Mouse (Mus musculus) liver, adult 2 months (tissue): Measurements from ENCODE around the gene Galnt10. TPM values are rescaled to one million over a fixed set of nuclear protein-coding genes. Genes with fewer than 3 reads are reported as not detected.

Source experiments
- DNase-seq: peaks from one replicate; pipeline ENCODE4 v3.0.0-alpha.2; 2011; ENCODE audit warnings: low read depth, low spot score; ENCODE audit errors: extremely low read depth
- H3K27ac ChIP-seq: fragments of 200-500 bp; replicated peaks from 2 replicates; pipeline ENCODE4 v1.5.1; 2012; ENCODE audit warnings: low read depth, mild to moderate bottlenecking, control low read depth, inconsistent platforms, low read length; ENCODE audit not compliant: insufficient read depth
- H3K27me3 ChIP-seq: fragments of 200-500 bp; 2 replicates; pipeline ENCODE4 v1.6.1; 2012; ENCODE audit warnings: mild to moderate bottlenecking, moderate library complexity, low read length, inconsistent platforms; ENCODE audit not compliant: control insufficient read depth, insufficient read depth
- H3K36me3 ChIP-seq: fragments of 200-500 bp; 2 replicates; pipeline ENCODE4 v1.6.1; 2012; ENCODE audit warnings: low read length, inconsistent platforms; ENCODE audit not compliant: control insufficient read depth, insufficient read depth
- H3K4me1 ChIP-seq: fragments of 200-500 bp; 2 replicates; pipeline ENCODE4 v1.6.1; 2011; ENCODE audit warnings: low read length; ENCODE audit not compliant: control insufficient read depth, insufficient read depth
- H3K4me3 ChIP-seq: fragments of 200-500 bp; 2 replicates; pipeline ENCODE4 v1.5.1; 2011; ENCODE audit warnings: low read depth, mild to moderate bottlenecking, control low read depth, low read length, moderate library complexity; ENCODE audit not compliant: insufficient read depth
- H3K79me2 ChIP-seq: fragments of 200-500 bp; 2 replicates; pipeline ENCODE4 v1.6.1; 2012; ENCODE audit warnings: inconsistent platforms, mild to moderate bottlenecking, low read length, moderate library complexity; ENCODE audit not compliant: control insufficient read depth, insufficient read depth
- H3K9ac ChIP-seq: fragments of 200-500 bp; 2 replicates; pipeline ENCODE4 v1.6.1; 2012; ENCODE audit warnings: low read depth, mild to moderate bottlenecking, control low read depth, inconsistent platforms, low read length
- CTCF ChIP-seq: fragments of 200-500 bp; IDR thresholded peaks from 2 replicates; pipeline ENCODE4 v1.5.1; 2011; ENCODE audit warnings: low read depth, low read length, control low read depth
- POLR2A ChIP-seq: fragments of 200-500 bp; IDR thresholded peaks from 2 replicates; pipeline ENCODE4 v1.6.1; 2011; ENCODE audit warnings: low read length, control low read depth; ENCODE audit not compliant: insufficient read depth; ENCODE audit errors: extremely low read depth
- WGBS: fragments of 180-500 bp; shearing (Covaris S2); methylation state at CpG from one replicate; pipeline ENCODE4 v1.1.7; 2018; 5-methylcytosine and 5-hydroxymethylcytosine counted together
- polyA plus RNA-seq: library from polyadenylated mRNA; depleted of rRNA; stranded (reverse); fragments of >200 nt; gene quantifications from 2 replicates; pipeline ENCODE4 v1.2.3, GENCODE M21; 2012
- total RNA-seq: library from RNA; depleted of rRNA; stranded (reverse); fragments of >200 nt; gene quantifications from 2 replicates; pipeline ENCODE4 v1.2.3, GENCODE M21; 2014

The Galnt10 gene
- total and polyA plus RNA-seq, 2 experiments = 2.5 to 3.9 TPM

DNA sequence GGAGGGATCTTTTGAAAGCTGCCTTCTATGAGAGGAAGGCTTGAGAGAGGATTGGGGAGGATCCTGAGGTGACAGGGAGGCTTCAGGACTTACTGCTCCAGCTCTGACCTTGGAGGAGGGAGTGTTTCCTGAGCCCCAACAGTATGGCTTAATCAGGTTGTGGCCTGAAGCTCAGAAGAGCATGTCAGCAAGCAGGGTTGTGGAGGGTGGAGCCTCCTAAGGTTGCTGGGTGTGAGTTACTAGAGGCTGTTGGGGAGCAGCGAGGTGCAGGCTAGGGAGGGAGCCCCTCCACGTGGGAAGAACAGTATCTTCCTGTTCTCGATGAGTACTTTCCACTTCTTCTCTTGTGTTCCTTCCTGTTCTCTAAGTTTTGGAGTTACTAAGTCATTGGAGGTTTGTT lies 32.0 kb downstream of the Galnt10 start:
- Histone ChIP-seq H3K36me3 (no peaks in the 10 kb centered on the region), H3K27me3 (no peaks in the 10 kb centered on the region), H3K27ac (no peak overlapping the region), H3K4me3 (no peak overlapping the region), H3K4me1 (peaks cover 13% of the 10 kb centered on the region), H3K79me2 (0 out of 2 replicates have a peak, but pooled peaks cover 3% of the 10 kb centered on the region), H3K9ac (no peak overlapping the region)
- no peak for DNase-seq
- 74% methylated on average over 3 of the region's 3 CpGs for WGBS
- TF ChIP-seq POLR2A (no peak), CTCF (no peak)

DNA sequence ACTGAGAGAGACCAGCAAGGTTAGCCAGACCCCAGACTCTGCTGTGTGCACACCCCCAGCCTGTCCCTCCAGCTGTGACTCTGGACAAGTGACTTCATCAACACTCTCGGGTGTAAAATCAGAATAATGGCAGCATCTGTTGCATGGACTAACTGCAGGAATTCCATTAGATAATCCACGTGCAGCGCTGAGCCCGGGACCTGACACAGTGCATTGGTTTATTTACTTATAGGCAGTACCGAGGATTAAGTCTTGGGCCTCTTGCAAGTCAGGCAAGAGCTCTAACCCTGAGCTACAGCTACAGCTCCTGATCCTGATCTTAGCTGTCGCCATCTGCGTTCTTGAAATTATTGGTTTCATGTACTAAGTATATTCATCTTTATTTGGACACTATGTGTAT lies 37.3 kb downstream of the Galnt10 start:
- Histone ChIP-seq H3K79me2 (no peaks in the 10 kb centered on the region), H3K27ac (no peak overlapping the region), H3K4me3 (no peak overlapping the region), H3K36me3 (no peaks in the 10 kb centered on the region), H3K9ac (no peak overlapping the region), H3K27me3 (no peaks in the 10 kb centered on the region), H3K4me1 (peaks cover 4% of the 10 kb centered on the region)
- TF ChIP-seq CTCF (no peak), POLR2A (no peak)
- 85% methylated on average over 7 of the region's 7 CpGs for WGBS
- DNase-seq = no peak

DNA sequence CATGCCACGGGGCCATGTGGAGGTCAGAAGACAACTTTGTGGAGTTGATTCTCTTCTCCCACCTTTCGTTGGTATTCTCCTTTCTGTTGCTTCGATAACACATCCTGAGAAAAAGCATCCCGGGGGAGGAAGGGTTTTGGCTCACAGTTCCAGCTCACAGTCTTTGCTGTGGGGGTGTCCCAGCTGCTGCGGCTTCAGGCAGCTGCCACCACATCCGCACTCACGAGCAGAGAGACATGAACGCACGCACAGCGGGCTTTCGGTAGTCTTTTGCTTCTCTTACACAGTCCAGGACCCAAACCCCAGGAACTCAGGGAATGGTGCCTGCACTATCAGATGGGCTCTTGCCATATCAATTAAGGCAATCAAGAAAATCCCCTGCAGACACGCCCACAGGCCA lies 37.9 kb downstream of the Galnt10 start:
- Histone ChIP-seq H3K79me2 (no peaks in the 10 kb centered on the region), H3K4me1 (peaks cover 9% of the 10 kb centered on the region), H3K36me3 (no peaks in the 10 kb centered on the region), H3K27ac (no peak overlapping the region), H3K9ac (no peak overlapping the region), H3K4me3 (no peak overlapping the region), H3K27me3 (no peaks in the 10 kb centered on the region)
- TF ChIP-seq POLR2A (no peak), CTCF (no peak)
- 95% methylated on average over 12 of the region's 12 CpGs for WGBS
- no peak for DNase-seq

DNA sequence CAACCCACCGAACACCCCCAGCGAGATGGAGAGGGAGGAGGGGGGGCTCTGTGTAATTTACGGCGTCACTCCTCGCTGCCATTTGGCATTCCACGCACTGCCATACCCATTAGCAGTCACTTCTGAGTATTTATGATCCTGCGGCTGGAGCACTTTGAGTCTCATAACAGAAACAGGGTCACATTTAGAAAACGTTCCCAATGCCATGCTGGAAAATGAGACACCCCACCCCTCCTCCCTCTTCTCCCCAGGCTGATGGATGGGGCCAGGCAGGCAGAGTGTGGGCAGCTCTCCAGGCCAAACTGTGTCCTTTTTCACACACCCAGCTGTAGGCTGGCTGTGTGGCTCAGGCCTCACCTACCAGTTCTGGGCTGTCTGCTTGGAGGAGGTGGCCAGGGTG lies 38.7 kb downstream of the Galnt10 start:
- TF ChIP-seq POLR2A (no peak), CTCF (no peak)
- no peak for DNase-seq
- WGBS = 93% methylated on average over 8 of the region's 8 CpGs
- no peaks in the 10 kb centered on the region for H3K27me3 ChIP-seq
- no peaks in the 10 kb centered on the region for H3K79me2 ChIP-seq
- H3K9ac ChIP-seq = no peak overlapping the region
- H3K4me3 ChIP-seq = no peak overlapping the region
- no peaks in the 10 kb centered on the region for H3K36me3 ChIP-seq
- H3K4me1 ChIP-seq = peaks cover 15% of the 10 kb centered on the region
- no peak overlapping the region for H3K27ac ChIP-seq

DNA sequence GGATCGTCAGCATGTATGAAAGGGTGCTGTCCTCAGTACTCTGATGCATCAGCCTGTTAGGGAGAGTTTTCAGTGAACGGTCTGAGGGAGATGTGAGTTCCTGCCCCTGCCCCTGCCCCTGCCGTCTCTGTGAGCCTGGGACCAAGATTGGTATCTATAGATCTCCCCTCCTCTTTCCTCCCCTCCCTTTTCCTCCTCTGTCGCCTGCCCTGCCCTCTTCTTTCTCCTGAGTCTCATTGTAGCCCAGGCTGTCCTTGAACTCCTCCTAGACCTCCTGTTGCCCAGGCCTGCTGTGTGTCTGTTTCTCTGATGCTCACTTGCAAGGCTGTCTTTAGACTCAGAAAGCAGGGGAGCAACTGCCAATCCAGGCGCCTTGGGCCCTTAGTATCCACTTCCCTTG lies 39.6 kb downstream of the Galnt10 start:
- TF ChIP-seq POLR2A = no peak
- TF ChIP-seq CTCF = no peak
- H3K4me3 ChIP-seq = no peak overlapping the region
- H3K27me3 ChIP-seq = no peaks in the 10 kb centered on the region
- H3K79me2 ChIP-seq = no peaks in the 10 kb centered on the region
- no peak for DNase-seq
- no peaks in the 10 kb centered on the region for H3K36me3 ChIP-seq
- no peak overlapping the region for H3K9ac ChIP-seq
- peaks cover 16% of the 10 kb centered on the region for H3K4me1 ChIP-seq
- whole genome bisulfite sequencing = 74% methylated on average over 5 of the region's 5 CpGs
- no peak overlapping the region for H3K27ac ChIP-seq

DNA sequence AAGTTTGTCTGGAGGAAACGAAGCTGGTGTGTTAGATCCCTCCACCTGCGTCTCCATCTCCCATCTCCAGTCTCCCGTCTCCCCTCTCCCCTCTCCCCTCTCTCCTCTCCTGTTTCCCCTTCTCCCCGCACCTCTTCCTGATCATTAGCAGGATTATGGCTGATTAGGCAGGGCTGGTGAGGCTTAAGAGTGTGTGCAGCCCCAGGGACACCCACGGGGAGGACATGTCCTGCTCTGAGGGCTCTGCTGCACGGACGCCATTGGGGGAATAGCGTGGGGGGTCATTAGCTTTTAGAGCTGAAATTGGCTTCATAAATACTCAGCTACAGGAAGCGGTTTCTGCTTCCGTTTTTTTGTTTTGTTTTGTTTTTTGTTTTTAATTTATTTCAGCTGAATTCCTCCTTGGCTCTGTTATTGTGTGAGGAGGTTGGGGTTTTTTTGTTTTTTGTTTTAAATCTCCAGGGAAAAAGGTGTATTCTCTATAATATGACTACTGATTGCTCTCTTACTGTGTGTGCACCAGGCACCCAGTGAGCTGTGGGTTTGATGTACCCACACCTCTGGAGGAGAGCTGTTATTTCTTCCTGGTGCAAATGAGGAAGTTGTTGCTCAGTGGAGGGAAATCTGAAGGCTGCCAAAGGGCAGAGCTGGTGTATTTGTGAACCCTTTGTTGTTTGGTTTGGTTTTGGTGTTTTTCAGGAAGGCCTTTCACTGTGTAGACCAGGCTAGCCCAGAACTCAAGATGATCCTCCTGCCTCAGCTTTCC lies 40.6 kb downstream of the Galnt10 start:
- no peaks in the 10 kb centered on the region for H3K79me2 ChIP-seq
- H3K36me3 ChIP-seq = no peaks in the 10 kb centered on the region
- H3K27me3 ChIP-seq = no peaks in the 10 kb centered on the region
- WGBS = 74% methylated on average over 10 of the region's 10 CpGs
- TF ChIP-seq POLR2A = no peak
- no peak for TF ChIP-seq CTCF
- H3K4me3 ChIP-seq = no peak overlapping the region
- DNase-seq = no peak
- H3K9ac ChIP-seq = no peak overlapping the region
- H3K27ac ChIP-seq = peak overlapping the region; percentile 6; the same call in 1 of the 2 replicates
- peaks cover 16% of the 10 kb centered on the region for H3K4me1 ChIP-seq
